Mouse (Mus musculus): ENCODE measurements at regions not wholly inside any gene's neighbourhood (a gene's known extent, or its start where the extent isn't known, plus 50 kb on each side); places are given as distances from the start of the nearest gene placed in this dataset.

DNA sequence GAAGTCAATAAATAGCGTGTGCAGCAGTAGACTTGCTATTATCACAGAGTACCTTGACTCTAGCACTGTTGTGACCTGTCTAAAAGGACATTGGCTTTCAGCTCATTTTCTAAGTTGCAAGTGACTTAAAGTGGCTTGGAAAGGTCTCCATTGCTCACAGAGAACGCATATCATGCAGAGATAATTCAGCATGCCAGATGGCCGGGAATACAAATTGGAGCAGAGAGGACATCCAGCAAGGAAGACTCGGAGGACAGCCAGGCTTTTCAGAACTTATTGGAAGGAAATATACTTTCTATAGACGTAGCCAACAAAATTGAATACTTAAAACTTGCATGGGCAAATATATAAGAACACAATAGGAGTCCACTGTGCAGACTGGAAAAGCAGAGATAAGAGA lies 716.2 kb upstream of the Impad1 start:
- TF ChIP-seq CTCF (conservative IDR thresholded peaks at IDR 0.05; ENCODE audit: low read length) (no peak), POU5F1 (IDR thresholded peaks at IDR 0.05; ENCODE audit: borderline replicate concordance, low read length) (no peak)
